Mouse (Mus musculus) brain, embryonic 14.5 days (tissue): ENCODE results near the gene Slc26a1. TPM values are rescaled to one million over a fixed set of nuclear protein-coding genes. Genes with fewer than 3 reads are reported as not detected.
A peak's percentile ranks its signal among the peaks of the same experiment; 100 is the strongest.

ENCODE experiments used
- DNase-seq: peaks from one replicate; pipeline ENCODE4 v3.0.0-alpha.2; 2011; ENCODE audit warnings: low read depth
- CTCF ChIP-seq: fragments of 200-500 bp; IDR thresholded peaks from 2 replicates; pipeline ENCODE4 v1.5.1; 2012; ENCODE audit warnings: inconsistent platforms, mild to moderate bottlenecking, moderate library complexity, borderline replicate concordance; ENCODE audit not compliant: insufficient read depth, insufficient read length; ENCODE audit errors: extremely low read depth
- POLR2A ChIP-seq: fragments of 200-500 bp; IDR thresholded peaks from 2 replicates; pipeline ENCODE4 v1.6.1; 2012; ENCODE audit warnings: mild to moderate bottlenecking, inconsistent platforms, borderline replicate concordance; ENCODE audit not compliant: poor library complexity, insufficient read depth, insufficient read length, severe bottlenecking; ENCODE audit errors: extremely low read depth
- polyA plus RNA-seq: library from polyadenylated mRNA; depleted of rRNA; stranded (reverse); fragments of >200 nt; gene quantifications from 2 replicates; pipeline ENCODE4 v1.2.3, GENCODE M21; 2012

Slc26a1 gene
- polyA plus RNA-seq, 1 experiment, result 4.0 TPM

GRCm38 (mm10) chr5:108678296-108678854, 3.0 kb upstream of the Slc26a1 start:
- TF ChIP-seq CTCF (no peak), POLR2A (no peak)
- no peak for DNase-seq

GRCm38 (mm10) chr5:108677605-108678295, 2.4 kb upstream of the Slc26a1 start:
- peak; percentile 7; the same call in 1 of the 2 replicates for TF ChIP-seq POLR2A
- no peak for TF ChIP-seq CTCF
- DNase-seq, result peak; percentile 94

GRCm38 (mm10) chr5:108676772-108677498, 1.6 kb upstream of the Slc26a1 start:
- DNase-seq, result no peak
- TF ChIP-seq CTCF (no peak), POLR2A (no peak)

GRCm38 (mm10) chr5:108674624-108675023, 745 bp downstream of the Slc26a1 start:
- TF ChIP-seq POLR2A (no peak), CTCF (no peak)
- no peak for DNase-seq

- TF ChIP-seq CTCF (no peak), POLR2A (no peak)
- no peak for DNase-seq
These were observed 3.6 kb downstream of the Slc26a1 start for GRCm38 (mm10) chr5:108671757-108672156.

GRCm38 (mm10) chr5:108670785-108671184, 4.6 kb downstream of the Slc26a1 start:
- peak; percentile 32 for DNase-seq
- no peak for TF ChIP-seq POLR2A
- peak; percentile 37; the same call in 1 of the 2 replicates for TF ChIP-seq CTCF

GRCm38 (mm10) chr5:108669986-108670385, 5.4 kb downstream of the Slc26a1 start:
- no peak for DNase-seq
- TF ChIP-seq POLR2A (no peak), CTCF (no peak)

GRCm38 (mm10) chr5:108668977-108669936, 6.1 kb downstream of the Slc26a1 start, which contains the start of gene Dgkq:
Gene Dgkq (minus strand): TSS chr5:108669672.
- peak; percentile 91 for DNase-seq
- TF ChIP-seq CTCF (peak; percentile 65; the same call in 1 of the 2 replicates), POLR2A (0 out of 2 replicates have a peak, but pooled peaks have one; percentile 52)

- no peak for DNase-seq
- TF ChIP-seq POLR2A, result no peak
- TF ChIP-seq CTCF, result no peak
These were observed 6.9 kb downstream of the Slc26a1 start for GRCm38 (mm10) chr5:108668387-108668932.

- no peak for DNase-seq
- no peak for TF ChIP-seq POLR2A
- no peak for TF ChIP-seq CTCF
These were observed 8.0 kb downstream of the Slc26a1 start for GRCm38 (mm10) chr5:108667370-108667769.
